Mouse (Mus musculus): ENCODE measurements around the gene Rps5.

GRCm38 (mm10) chr7:12954896-12955295 lies 32.8 kb downstream of the Rps5 start:
- TF ChIP-seq CTCF (IDR thresholded peaks at IDR 0.05; ENCODE audit: extremely low read depth, insufficient read depth, low read length) (no peak), POLR2A (IDR thresholded peaks at IDR 0.05; ENCODE audit: extremely low read depth, insufficient read depth, low read length) (no peak)

Data from cortical plate, adult 2 months (tissue).